Mouse (Mus musculus): ENCODE data around the gene Pld1. TPM values are rescaled to one million over a fixed set of nuclear protein-coding genes. Genes with fewer than 3 reads are reported as not detected.

The Pld1 gene
- total and polyA plus RNA-seq, 2 experiments from 2014 or later = 5.0 to 6.7 TPM

DNA sequence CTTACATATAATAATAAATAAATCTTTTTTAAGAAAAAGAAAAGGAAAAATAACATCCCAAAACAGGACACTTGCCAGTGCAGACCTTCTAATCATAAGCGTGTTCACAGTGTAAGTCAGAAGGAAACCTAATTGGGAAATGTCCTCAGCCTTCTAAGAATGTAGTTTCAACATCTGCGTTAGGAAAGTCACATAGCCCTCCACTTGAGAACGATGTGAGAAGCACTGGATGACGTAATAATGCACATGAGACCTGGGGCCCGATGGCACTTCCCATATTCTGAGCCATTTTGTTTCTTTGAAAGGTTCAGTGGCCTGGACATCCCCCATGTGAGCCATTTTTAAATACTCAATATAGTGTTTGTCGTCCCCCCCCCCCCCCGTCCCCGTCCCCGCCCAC lies 160.7 kb downstream of the Pld1 start:
- no peak for TF ChIP-seq CTCF (IDR thresholded peaks at IDR 0.05)
- Histone ChIP-seq H3K36me3 (ENCODE audit: insufficient read depth, low read length) (no peaks in the 10 kb centered on the region; the same call in 1 of the 2 replicates), H3K27me3 (ENCODE audit: insufficient read depth, low read length) (no peaks in the 10 kb centered on the region), H3K9ac (replicated peaks; ENCODE audit: low read length, poor library complexity, severe bottlenecking) (no peak overlapping the region), H3K27ac (ENCODE audit: low read depth, low read length) (no peak overlapping the region), H3K4me3 (ENCODE audit: low read depth, low read length) (no peak overlapping the region), H3K9me3 (ENCODE audit: low read length) (no peaks in the 10 kb centered on the region), H3K4me2 (ENCODE audit: low read depth, low read length, poor library complexity, severe bottlenecking) (no peak overlapping the region), H3K4me1 (ENCODE audit: insufficient read depth, low read length) (no peaks in the 10 kb centered on the region)
- ATAC-seq (ENCODE audit: low FRiP score) (no peak), DNase-seq (ENCODE audit: low spot score) (no peak)
- 97% methylated on average over 9 of the region's 9 CpGs for WGBS

DNA sequence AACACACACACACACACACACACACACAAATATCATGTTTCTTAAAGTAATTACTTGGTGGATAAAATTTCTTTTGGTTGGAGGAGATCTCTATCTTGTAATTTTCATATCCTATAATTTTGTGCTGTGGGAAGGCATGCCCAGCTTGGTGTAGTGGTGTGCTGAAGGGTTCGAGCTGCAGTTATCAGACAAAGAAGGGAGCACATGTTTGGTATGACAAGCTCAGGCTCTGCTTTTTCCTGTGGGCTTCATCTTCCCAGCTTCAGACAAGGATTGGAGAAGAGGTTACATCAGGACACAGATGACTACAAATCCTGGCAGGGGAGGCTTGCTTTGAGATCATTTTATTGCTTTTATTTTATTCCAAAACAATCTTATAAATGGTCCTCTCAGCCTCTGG lies 166.5 kb downstream of the Pld1 start:
- H3K27me3 ChIP-seq (ENCODE audit: insufficient read depth, low read length) = no peaks in the 10 kb centered on the region
- 0 out of 2 replicates have a peak, but pooled peaks cover 3% of the 10 kb centered on the region for H3K4me1 ChIP-seq (ENCODE audit: insufficient read depth, low read length)
- H3K36me3 ChIP-seq (ENCODE audit: insufficient read depth, low read length) = no peaks in the 10 kb centered on the region
- H3K4me2 ChIP-seq (ENCODE audit: low read depth, low read length, poor library complexity, severe bottlenecking) = no peak overlapping the region
- H3K9ac ChIP-seq (replicated peaks; ENCODE audit: low read length, poor library complexity, severe bottlenecking) = no peak overlapping the region
- no peak for TF ChIP-seq CTCF (IDR thresholded peaks at IDR 0.05)
- no peak for DNase-seq (ENCODE audit: low spot score)
- ATAC-seq (ENCODE audit: low FRiP score) = no peak
- no peak overlapping the region for H3K4me3 ChIP-seq (ENCODE audit: low read depth, low read length)
- H3K27ac ChIP-seq (ENCODE audit: low read depth, low read length) = no peak overlapping the region
- WGBS = 83% methylated on average over 1 of the region's 1 CpGs
- H3K9me3 ChIP-seq (ENCODE audit: low read length) = no peaks in the 10 kb centered on the region

DNA sequence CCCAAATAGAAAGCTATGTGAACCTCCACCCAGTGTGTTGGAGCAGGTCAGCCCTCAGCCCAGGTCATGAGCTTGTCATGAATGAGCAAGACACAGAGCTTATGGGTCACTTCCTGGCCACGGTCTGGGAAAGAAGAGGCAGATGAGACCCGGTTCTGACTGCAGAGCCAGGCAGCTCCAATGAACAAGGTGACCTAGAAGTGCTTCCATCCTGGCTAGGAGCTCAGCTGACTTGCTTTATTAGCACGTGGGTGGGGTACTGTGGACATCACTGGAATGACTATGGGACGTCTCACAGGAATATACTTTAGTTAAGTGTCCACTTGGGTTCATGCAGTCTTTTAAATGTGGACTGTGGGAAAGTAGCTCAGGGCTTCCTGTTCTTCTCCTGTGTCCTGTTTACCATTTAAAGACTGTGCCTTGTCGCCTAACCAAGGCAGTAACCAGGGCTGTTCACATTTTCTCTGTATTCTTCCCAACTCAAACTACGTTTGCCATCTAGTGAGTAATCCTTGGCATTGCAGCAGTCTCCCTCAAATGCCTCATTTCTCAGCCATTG lies 169.0 kb downstream of the Pld1 start:
- Histone ChIP-seq H3K9me3 (ENCODE audit: low read length) (no peaks in the 10 kb centered on the region), H3K4me1 (ENCODE audit: insufficient read depth, low read length) (0 out of 2 replicates have a peak, but pooled peaks cover 3% of the 10 kb centered on the region), H3K27me3 (ENCODE audit: insufficient read depth, low read length) (no peaks in the 10 kb centered on the region), H3K36me3 (ENCODE audit: insufficient read depth, low read length) (no peaks in the 10 kb centered on the region), H3K9ac (replicated peaks; ENCODE audit: low read length, poor library complexity, severe bottlenecking) (no peak overlapping the region), H3K4me3 (ENCODE audit: low read depth, low read length) (no peak overlapping the region), H3K27ac (ENCODE audit: low read depth, low read length) (no peak overlapping the region), H3K4me2 (ENCODE audit: low read depth, low read length, poor library complexity, severe bottlenecking) (no peak overlapping the region)
- DNase-seq (ENCODE audit: low spot score) (peak; percentile 80), ATAC-seq (ENCODE audit: low FRiP score) (peak; percentile 73; the same call in 1 of the 2 replicates)
- peak; percentile 93 for TF ChIP-seq CTCF (IDR thresholded peaks at IDR 0.05)
- 49% methylated on average over 6 of the region's 6 CpGs for WGBS

DNA sequence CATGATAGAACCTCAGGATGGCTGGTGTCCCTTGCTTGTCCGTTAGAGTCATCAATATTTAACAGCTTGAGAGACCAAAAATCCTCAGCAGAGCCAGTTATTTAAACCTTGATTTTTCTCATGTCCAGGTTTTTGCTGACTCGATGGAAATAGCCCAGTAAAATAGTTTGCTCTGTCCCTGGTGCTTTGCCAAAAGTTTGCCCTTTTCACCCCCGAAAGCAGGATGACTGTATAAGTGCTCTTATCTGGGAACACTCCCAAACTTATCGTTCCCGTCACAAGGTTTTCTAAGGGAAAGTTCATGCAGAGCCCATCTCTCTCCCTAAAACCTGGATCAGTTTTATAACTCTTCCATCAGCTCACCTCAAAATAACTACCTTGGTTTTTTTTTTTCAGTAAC lies 173.0 kb downstream of the Pld1 start:
- Histone ChIP-seq H3K9ac (replicated peaks; ENCODE audit: low read length, poor library complexity, severe bottlenecking) (no peak overlapping the region), H3K27ac (ENCODE audit: low read depth, low read length) (no peak overlapping the region), H3K36me3 (ENCODE audit: insufficient read depth, low read length) (no peaks in the 10 kb centered on the region), H3K27me3 (ENCODE audit: insufficient read depth, low read length) (no peaks in the 10 kb centered on the region), H3K4me1 (ENCODE audit: insufficient read depth, low read length) (0 out of 2 replicates have a peak, but pooled peaks cover 3% of the 10 kb centered on the region), H3K4me3 (ENCODE audit: low read depth, low read length) (no peak overlapping the region), H3K4me2 (ENCODE audit: low read depth, low read length, poor library complexity, severe bottlenecking) (no peak overlapping the region), H3K9me3 (ENCODE audit: low read length) (no peaks in the 10 kb centered on the region)
- TF ChIP-seq CTCF (IDR thresholded peaks at IDR 0.05) = no peak
- ATAC-seq (ENCODE audit: low FRiP score) = no peak
- WGBS = 78% methylated on average over 5 of the region's 5 CpGs
- no peak for DNase-seq (ENCODE audit: low spot score)

DNA sequence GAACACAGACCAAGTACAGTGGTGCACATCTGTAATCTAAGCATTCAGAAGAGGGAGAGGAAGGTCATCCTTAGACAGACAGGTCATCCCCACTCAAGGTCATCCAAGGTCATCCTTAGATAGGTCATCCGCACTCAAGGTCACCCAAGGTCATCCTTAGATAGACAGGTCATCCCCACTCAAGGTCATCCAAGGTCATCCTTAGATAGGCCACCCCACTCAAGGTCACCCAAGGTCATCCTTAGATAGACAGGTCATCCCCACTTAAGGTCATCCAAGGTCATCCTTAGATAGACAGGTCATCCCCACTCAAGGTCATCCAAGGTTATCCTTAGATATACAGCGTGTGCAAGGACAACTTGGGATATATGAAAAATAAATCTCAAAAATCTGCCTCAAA lies 175.4 kb downstream of the Pld1 start:
- ATAC-seq (ENCODE audit: low FRiP score) (no peak), DNase-seq (ENCODE audit: low spot score) (no peak)
- H3K4me2 ChIP-seq (ENCODE audit: low read depth, low read length, poor library complexity, severe bottlenecking) = no peak overlapping the region
- H3K4me3 ChIP-seq (ENCODE audit: low read depth, low read length) = no peak overlapping the region
- WGBS = 99% methylated on average over 2 of the region's 2 CpGs
- no peaks in the 10 kb centered on the region for H3K27me3 ChIP-seq (ENCODE audit: insufficient read depth, low read length)
- no peaks in the 10 kb centered on the region for H3K36me3 ChIP-seq (ENCODE audit: insufficient read depth, low read length)
- no peak overlapping the region for H3K9ac ChIP-seq (replicated peaks; ENCODE audit: low read length, poor library complexity, severe bottlenecking)
- no peak for TF ChIP-seq CTCF (IDR thresholded peaks at IDR 0.05)
- no peak overlapping the region for H3K27ac ChIP-seq (ENCODE audit: low read depth, low read length)
- H3K4me1 ChIP-seq (ENCODE audit: insufficient read depth, low read length) = no peaks in the 10 kb centered on the region
- no peaks in the 10 kb centered on the region for H3K9me3 ChIP-seq (ENCODE audit: low read length)

DNA sequence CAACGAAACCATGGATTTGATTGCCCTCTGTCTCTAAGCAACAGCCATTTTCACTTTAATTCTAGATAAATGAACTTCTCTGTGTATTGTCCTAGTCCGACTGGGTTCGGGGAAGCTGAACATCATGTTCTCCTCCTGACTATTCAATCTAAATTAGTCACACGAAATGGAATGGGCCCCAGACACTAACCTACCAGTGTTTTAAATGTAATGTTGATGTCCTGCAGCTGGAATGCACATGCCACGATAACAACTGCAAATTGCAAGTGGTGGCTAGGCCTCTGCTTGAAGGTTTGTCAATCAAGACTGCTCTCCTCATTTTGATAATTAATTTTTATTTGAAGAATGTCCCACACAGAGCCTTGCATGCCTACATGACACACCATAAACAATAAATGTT lies 203.2 kb downstream of the Pld1 start:
- H3K36me3 ChIP-seq (ENCODE audit: insufficient read depth, low read length) = no peaks in the 10 kb centered on the region
- ATAC-seq (ENCODE audit: low FRiP score) (no peak), DNase-seq (ENCODE audit: low spot score) (no peak)
- no peak overlapping the region for H3K9ac ChIP-seq (replicated peaks; ENCODE audit: low read length, poor library complexity, severe bottlenecking)
- H3K4me2 ChIP-seq (ENCODE audit: low read depth, low read length, poor library complexity, severe bottlenecking) = no peak overlapping the region
- TF ChIP-seq CTCF (IDR thresholded peaks at IDR 0.05) = no peak
- no peak overlapping the region for H3K4me3 ChIP-seq (ENCODE audit: low read depth, low read length)
- H3K27ac ChIP-seq (ENCODE audit: low read depth, low read length) = no peak overlapping the region
- WGBS = 64% methylated on average over 5 of the region's 5 CpGs
- no peaks in the 10 kb centered on the region for H3K9me3 ChIP-seq (ENCODE audit: low read length)
- H3K27me3 ChIP-seq (ENCODE audit: insufficient read depth, low read length) = no peaks in the 10 kb centered on the region
- no peaks in the 10 kb centered on the region for H3K4me1 ChIP-seq (ENCODE audit: insufficient read depth, low read length)

All from midbrain, postnatal 0 days (tissue).